Mouse (Mus musculus): Measurements from ENCODE around the gene Wdr5. TPM values are rescaled to one million over a fixed set of nuclear protein-coding genes. Genes with fewer than 3 reads are reported as not detected.

The Wdr5 gene
- polyA plus RNA-seq, 1 experiment from 2014 or later: 94.0 TPM

GRCm38 (mm10) chr2:27565316-27566103 is 50.6 kb downstream of the Wdr5 start:
- Histone ChIP-seq H3K4me1 (peaks cover 39% of the 10 kb centered on the region), H3K9me3 (replicated peaks) (no peaks in the 10 kb centered on the region), H3K27me3 (ENCODE audit: low read depth, poor library complexity, severe bottlenecking) (no peaks in the 10 kb centered on the region; the same call in 1 of the 2 replicates), H3K27ac (peak overlapping the region; percentile 42; the same call in 1 of the 2 replicates), H3K4me3 (no peak overlapping the region), H3K36me3 (no peaks in the 10 kb centered on the region)
- no peak for DNase-seq (ENCODE audit: low spot score)
- 74% methylated on average over 12 of the region's 12 CpGs for WGBS

GRCm38 (mm10) chr2:27570856-27571255 is 55.9 kb downstream of the Wdr5 start:
- no peak for DNase-seq (ENCODE audit: low spot score)
- Histone ChIP-seq H3K9me3 (replicated peaks) (no peaks in the 10 kb centered on the region), H3K4me3 (no peak overlapping the region), H3K4me1 (peaks cover 34% of the 10 kb centered on the region), H3K27me3 (ENCODE audit: low read depth, poor library complexity, severe bottlenecking) (no peaks in the 10 kb centered on the region), H3K36me3 (no peaks in the 10 kb centered on the region), H3K27ac (peak overlapping the region; percentile 77; the same call in 1 of the 2 replicates)
- 60% methylated on average over 5 of the region's 5 CpGs for WGBS

- Histone ChIP-seq H3K9me3 (replicated peaks) (no peaks in the 10 kb centered on the region), H3K27me3 (ENCODE audit: low read depth, poor library complexity, severe bottlenecking) (no peaks in the 10 kb centered on the region), H3K4me3 (no peak overlapping the region), H3K27ac (peak overlapping the region; percentile 77), H3K36me3 (no peaks in the 10 kb centered on the region), H3K4me1 (peaks cover 33% of the 10 kb centered on the region)
- DNase-seq (ENCODE audit: low spot score): no peak
- 43% methylated on average over 8 of the region's 8 CpGs for whole genome bisulfite sequencing
Observed at GRCm38 (mm10) chr2:27572261-27572793, 57.4 kb downstream of the Wdr5 start.

- peaks cover 33% of the 10 kb centered on the region for H3K4me1 ChIP-seq
- no peak overlapping the region for H3K4me3 ChIP-seq
- H3K36me3 ChIP-seq: no peaks in the 10 kb centered on the region
- no peaks in the 10 kb centered on the region for H3K9me3 ChIP-seq (replicated peaks)
- no peak for DNase-seq (ENCODE audit: low spot score)
- H3K27me3 ChIP-seq (ENCODE audit: low read depth, poor library complexity, severe bottlenecking): no peaks in the 10 kb centered on the region
- WGBS: 74% methylated on average over 18 of the region's 18 CpGs
- no peak overlapping the region for H3K27ac ChIP-seq
Observed at GRCm38 (mm10) chr2:27572928-27573627, 58.1 kb downstream of the Wdr5 start.

GRCm38 (mm10) chr2:27573628-27573966 is 58.6 kb downstream of the Wdr5 start:
- Histone ChIP-seq H3K4me1 (peaks cover 31% of the 10 kb centered on the region), H3K27ac (no peak overlapping the region), H3K36me3 (no peaks in the 10 kb centered on the region), H3K9me3 (replicated peaks) (no peaks in the 10 kb centered on the region), H3K4me3 (no peak overlapping the region), H3K27me3 (ENCODE audit: low read depth, poor library complexity, severe bottlenecking) (no peaks in the 10 kb centered on the region)
- no peak for DNase-seq (ENCODE audit: low spot score)
- 83% methylated on average over 8 of the region's 8 CpGs for WGBS

- Histone ChIP-seq H3K27me3 (ENCODE audit: low read depth, poor library complexity, severe bottlenecking) (no peaks in the 10 kb centered on the region), H3K4me1 (peaks cover 21% of the 10 kb centered on the region), H3K27ac (no peak overlapping the region), H3K36me3 (no peaks in the 10 kb centered on the region), H3K4me3 (no peak overlapping the region), H3K9me3 (replicated peaks) (no peaks in the 10 kb centered on the region)
- WGBS: 89% methylated on average over 4 of the region's 4 CpGs
- no peak for DNase-seq (ENCODE audit: low spot score)
Observed at GRCm38 (mm10) chr2:27576416-27576815, 61.5 kb downstream of the Wdr5 start.

GRCm38 (mm10) chr2:27578552-27578951 is 63.6 kb downstream of the Wdr5 start:
- Histone ChIP-seq H3K4me3 (no peak overlapping the region), H3K27ac (no peak overlapping the region), H3K9me3 (replicated peaks) (no peaks in the 10 kb centered on the region), H3K27me3 (ENCODE audit: low read depth, poor library complexity, severe bottlenecking) (no peaks in the 10 kb centered on the region), H3K4me1 (peaks cover 8% of the 10 kb centered on the region; the same call in 1 of the 2 replicates), H3K36me3 (no peaks in the 10 kb centered on the region)
- WGBS: 92% methylated on average over 4 of the region's 4 CpGs
- no peak for DNase-seq (ENCODE audit: low spot score)

- H3K27ac ChIP-seq: 0 out of 2 replicates have a peak overlapping the region, but pooled peaks have one; percentile 36
- DNase-seq (ENCODE audit: low spot score): no peak
- no peaks in the 10 kb centered on the region for H3K9me3 ChIP-seq (replicated peaks)
- WGBS: 50% methylated on average over 11 of the region's 11 CpGs
- no peaks in the 10 kb centered on the region for H3K36me3 ChIP-seq
- no peaks in the 10 kb centered on the region for H3K27me3 ChIP-seq (ENCODE audit: low read depth, poor library complexity, severe bottlenecking)
- peaks cover 8% of the 10 kb centered on the region; the same call in 1 of the 2 replicates for H3K4me1 ChIP-seq
- no peak overlapping the region for H3K4me3 ChIP-seq
Observed at GRCm38 (mm10) chr2:27582112-27582511, 67.2 kb downstream of the Wdr5 start.

GRCm38 (mm10) chr2:27583019-27583418 is 68.1 kb downstream of the Wdr5 start:
- Histone ChIP-seq H3K4me1 (peaks cover 8% of the 10 kb centered on the region; the same call in 1 of the 2 replicates), H3K9me3 (replicated peaks) (no peaks in the 10 kb centered on the region), H3K27me3 (ENCODE audit: low read depth, poor library complexity, severe bottlenecking) (no peaks in the 10 kb centered on the region), H3K36me3 (no peaks in the 10 kb centered on the region), H3K4me3 (no peak overlapping the region), H3K27ac (no peak overlapping the region)
- WGBS: 88% methylated on average over 2 of the region's 2 CpGs
- no peak for DNase-seq (ENCODE audit: low spot score)

GRCm38 (mm10) chr2:27584546-27584945 is 69.6 kb downstream of the Wdr5 start:
- Histone ChIP-seq H3K36me3 (no peaks in the 10 kb centered on the region), H3K27me3 (ENCODE audit: low read depth, poor library complexity, severe bottlenecking) (no peaks in the 10 kb centered on the region), H3K4me3 (no peak overlapping the region), H3K4me1 (peaks cover 8% of the 10 kb centered on the region; the same call in 1 of the 2 replicates), H3K9me3 (replicated peaks) (no peaks in the 10 kb centered on the region), H3K27ac (no peak overlapping the region)
- WGBS: 94% methylated on average over 13 of the region's 13 CpGs
- no peak for DNase-seq (ENCODE audit: low spot score)

Other genes with a start within 250 kb of the Wdr5 start
- gene Vav2, start 88.1 kb upstream of the Wdr5 start, polyA plus RNA-seq (2016; fragmentation: Nextera tagmentation; extraction: Ambion mirVana): 9.2 and 9.6 TPM in 2 replicates
- 5.2 and 7.6 TPM in 2 replicates for gene Brd3os, start 72.8 kb upstream of the Wdr5 start, polyA plus RNA-seq (2016; fragmentation: Nextera tagmentation; extraction: Ambion mirVana)
- 188 and 193 TPM in 2 replicates for gene Brd3, start 7.5 kb upstream of the Wdr5 start, polyA plus RNA-seq (2016; fragmentation: Nextera tagmentation; extraction: Ambion mirVana)
- gene Rxra, start 161.3 kb downstream of the Wdr5 start, polyA plus RNA-seq (2016; fragmentation: Nextera tagmentation; extraction: Ambion mirVana): 8.7 and 10.9 TPM in 2 replicates

Data from limb, embryonic 10.5 days (tissue).